Mouse (Mus musculus): ENCODE measurements around the gene Csrp2. TPM values are rescaled to one million over a fixed set of nuclear protein-coding genes. Genes with fewer than 3 reads are reported as not detected.

Gene Csrp2
- total RNA-seq, 2 experiments from 2014 or later, result 19.3 to 92.4 TPM

DNA sequence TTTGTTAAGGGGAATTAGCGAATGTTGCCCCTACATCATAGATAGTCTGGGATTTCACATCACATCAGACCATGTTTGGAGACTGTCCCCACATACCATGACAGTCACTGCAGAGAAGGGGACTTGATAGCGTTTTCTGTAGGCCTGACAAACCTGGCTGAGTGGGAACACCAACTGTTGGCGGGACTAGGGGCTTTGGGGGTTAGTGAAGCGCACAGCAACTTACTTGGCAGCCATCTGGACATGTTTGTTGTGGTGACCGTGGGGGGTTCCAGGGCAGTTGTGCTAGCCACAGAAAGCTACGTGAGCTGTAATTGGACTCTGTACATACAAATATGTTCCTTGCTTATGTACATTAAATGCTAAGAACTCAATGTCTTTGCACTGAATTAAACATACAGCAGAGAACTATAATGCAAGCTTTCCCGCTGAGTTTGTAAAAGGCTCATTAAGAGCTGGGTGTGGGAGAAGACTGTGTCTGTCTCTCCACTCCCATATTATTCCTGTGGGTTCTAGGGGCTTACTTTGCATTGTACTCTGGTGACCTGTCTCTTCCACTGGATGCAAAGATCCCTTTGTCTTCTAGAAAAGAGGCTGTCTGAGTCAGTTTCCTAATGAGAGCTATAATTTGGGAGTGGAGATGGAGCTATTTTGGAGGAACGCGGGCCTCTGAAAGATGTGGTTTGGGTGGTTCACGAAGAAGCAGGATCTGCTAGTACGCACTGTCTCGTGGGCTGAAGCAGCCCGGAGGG is 11.7 kb downstream of the Csrp2 start:
- no peak for ATAC-seq (replicated peaks; ENCODE audit: poor library complexity)

DNA sequence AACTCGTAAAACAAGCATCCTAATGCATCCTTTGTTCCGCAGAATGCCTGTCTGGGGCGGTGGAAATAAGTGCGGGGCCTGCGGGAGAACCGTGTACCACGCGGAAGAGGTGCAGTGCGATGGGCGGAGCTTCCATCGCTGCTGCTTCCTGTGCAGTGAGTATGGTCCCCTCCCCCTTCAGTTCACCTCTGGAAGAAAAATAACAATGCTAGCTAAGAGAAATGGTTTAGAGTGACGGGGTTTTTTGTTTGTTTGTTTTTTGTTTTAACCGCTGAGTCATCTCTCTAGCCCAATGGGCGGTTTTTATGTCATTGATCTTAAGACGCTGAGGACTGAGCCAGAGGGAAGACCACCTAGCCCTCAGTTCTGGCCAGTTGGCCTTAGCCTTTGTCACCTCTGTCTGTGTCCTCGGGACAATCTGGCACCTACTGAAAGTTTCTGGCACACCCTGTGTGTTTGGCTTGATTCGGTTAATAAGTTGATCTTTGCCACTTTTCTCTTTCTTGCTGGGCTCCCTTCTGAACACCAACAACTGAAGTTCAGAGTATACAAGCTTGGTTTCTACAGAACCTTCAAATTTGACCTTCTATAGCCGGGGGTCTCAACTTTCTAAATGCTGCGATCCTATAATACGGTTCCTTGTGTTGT is 12.4 kb downstream of the Csrp2 start:
- ATAC-seq (replicated peaks; ENCODE audit: poor library complexity), result peak; percentile 93

DNA sequence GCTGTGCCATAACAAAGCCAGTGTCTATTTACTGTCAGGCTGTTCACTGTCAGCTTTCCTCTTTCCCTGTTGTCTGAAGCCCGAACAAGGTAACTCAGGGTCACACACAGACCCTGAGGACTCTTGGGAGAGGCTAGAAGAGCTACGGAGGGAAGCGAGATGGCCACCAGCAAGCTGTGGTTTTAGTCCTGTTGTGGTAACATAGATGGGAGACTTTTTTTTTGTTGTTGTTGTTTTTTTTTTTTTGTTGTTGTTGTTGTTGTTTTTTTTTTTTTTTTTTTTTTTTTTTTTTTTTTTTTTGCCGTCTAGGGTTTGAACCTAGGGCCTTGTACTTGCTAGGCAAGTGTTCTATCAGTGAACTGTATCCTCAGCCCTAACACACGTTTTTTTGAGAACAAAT is 14.0 kb downstream of the Csrp2 start:
- no peak for ATAC-seq (replicated peaks; ENCODE audit: poor library complexity)

DNA sequence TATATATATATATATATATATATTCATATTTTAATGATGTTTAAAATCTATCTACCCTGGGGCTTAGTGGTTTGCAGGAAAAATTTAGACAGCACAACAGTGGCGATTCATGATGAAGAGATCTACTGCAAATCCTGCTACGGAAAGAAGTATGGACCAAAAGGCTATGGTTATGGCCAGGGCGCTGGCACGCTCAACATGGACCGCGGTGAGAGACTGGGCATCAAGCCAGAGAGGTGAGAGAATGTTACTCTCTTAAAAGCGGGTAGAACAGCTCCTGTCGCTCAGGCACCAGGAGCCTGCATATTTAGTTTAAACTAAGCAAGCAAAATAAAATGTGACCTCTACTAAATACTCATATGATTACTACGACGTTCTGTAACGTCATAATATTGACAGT is 15.5 kb downstream of the Csrp2 start:
- no peak for ATAC-seq (replicated peaks; ENCODE audit: poor library complexity)

DNA sequence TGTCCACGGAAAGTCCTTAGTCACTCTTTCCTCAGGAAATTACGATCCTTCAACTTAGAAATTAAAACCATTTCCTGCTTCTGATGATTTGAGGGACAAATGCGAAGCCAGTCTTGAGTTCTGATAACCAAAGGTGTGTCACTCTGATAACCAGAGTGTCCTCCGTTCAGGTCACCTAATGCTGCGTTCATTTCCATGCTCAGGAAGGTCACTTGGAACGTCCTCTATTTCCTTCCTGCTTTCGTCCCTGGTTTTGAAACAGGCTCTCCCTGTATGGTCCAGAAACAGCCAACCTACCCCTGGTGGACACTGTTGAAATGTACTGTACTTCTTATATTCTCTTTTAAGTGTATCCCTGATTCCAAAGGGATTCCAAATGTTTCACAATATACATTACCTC is 16.1 kb downstream of the Csrp2 start:
- ATAC-seq (replicated peaks; ENCODE audit: poor library complexity), result peak; percentile 49

DNA sequence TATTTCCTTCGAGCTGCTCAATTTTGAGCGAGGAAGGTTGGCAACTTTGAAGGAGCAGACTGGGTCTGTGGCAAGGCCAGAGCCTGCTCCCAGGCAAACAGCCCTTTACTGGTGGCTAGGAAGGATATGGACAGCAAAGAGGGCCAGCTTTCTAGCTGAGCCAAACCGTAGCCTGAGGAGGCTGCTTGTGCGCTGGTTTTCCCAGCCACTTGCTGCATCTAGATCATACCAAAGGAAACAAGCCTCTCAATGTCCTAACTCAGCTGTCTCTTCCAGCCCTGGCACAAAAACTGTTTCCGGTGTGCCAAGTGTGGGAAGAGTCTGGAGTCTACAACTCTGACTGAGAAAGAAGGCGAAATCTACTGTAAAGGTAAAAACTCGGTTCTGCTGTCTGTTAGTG is 18.8 kb downstream of the Csrp2 start:
- no peak for ATAC-seq (replicated peaks; ENCODE audit: poor library complexity)

DNA sequence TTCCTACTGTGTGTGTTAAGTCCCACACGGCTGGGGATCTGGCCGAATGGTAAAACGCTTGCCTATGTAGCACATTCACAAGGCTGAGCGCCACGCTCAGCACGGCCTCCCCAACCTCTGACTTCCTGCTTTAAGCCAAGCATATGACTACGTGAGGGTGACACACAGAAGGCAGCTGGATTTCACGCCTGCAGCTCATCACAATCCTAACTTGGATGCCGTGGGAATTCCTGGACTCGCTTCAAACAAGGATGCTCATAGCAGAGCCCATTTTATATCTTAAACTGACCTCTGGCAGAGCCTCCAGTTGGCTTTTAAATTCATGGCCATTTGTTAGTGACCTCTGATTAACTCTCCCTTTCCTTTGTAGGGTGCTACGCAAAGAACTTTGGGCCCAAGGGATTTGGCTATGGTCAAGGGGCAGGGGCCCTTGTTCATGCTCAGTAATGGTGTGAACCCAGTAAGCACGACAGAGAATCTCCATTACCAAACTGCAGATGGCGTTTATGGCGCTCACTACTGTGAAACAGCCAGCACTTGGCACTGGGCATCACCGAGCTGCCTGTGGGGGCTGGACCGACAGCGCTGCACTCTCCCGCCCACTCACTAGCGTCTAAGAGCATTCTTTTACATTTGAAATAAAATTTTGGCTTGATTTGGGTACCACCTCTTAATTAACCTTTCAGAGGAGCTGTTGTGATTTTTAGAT is 19.4 kb downstream of the Csrp2 start:
- no peak for ATAC-seq (replicated peaks; ENCODE audit: poor library complexity)

DNA sequence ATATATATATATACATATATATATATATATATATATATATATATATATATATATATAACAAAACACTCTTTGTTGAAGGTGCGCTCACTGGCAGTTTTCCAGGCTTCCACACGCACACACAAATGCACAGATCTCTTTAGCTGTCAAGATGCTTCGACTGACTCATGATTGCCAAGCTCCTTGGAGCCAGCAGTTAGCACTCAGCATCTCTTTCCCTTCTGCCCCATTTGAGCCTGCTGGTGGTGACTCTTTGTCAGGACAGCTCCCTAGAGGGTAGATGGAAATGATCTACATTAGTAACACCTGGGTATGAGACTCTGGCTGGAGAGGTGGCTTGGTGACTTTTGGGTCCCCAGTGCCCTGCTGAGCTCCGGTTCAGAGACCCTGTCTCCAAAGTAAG is 20.1 kb downstream of the Csrp2 start:
- ATAC-seq (replicated peaks; ENCODE audit: poor library complexity), result no peak

DNA sequence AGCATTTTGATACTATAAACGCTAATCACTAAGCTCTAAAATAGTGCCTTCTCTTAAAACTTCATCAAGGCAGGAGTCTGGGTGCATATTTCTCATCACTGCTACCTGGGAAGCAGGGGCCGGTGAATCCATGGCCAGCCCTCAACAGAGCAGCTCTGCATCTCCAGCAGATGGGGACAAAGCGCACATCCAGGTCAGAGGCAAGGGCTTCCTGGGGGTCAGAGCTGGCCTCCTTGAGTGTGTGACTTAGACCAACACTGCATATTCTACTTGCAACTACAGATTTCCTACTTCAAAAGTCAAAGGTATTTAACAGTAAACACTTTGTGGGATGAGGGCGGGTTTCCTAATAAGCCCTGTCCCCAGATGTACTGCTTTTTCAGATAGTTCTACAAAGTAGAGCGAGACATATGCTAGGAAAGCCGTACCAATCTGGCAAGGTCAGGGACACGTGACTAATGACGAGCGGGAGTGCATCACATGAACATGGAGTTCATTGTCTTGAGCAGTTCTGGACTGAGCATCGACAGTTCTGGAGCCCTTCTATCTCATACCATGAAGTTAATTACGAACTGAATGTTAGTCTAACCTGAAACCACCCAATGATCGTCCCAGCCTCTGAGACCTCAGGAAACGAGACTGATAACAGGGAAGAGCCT is 21.3 kb downstream of the Csrp2 start:
- no peak for ATAC-seq (replicated peaks; ENCODE audit: poor library complexity)

DNA sequence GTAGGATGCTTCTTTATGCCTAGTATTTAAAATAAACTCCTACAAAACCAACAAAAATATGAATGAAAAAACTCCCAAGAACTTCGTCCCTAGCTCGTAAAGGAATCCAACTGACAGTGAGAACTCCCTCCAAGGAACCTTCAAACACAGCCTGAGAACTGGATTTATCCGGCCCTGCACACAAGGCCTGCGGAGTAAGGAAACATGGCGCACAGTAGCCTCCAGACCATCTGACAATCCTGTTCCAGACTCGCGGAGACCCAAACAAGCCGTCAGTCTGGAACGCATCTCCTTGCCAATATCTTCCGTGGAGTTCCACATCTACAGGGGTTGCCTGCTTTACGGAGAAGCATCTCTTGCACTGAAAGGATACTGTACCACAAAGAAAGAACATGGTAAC is 22.4 kb downstream of the Csrp2 start:
- ATAC-seq (replicated peaks; ENCODE audit: poor library complexity), result no peak

DNA sequence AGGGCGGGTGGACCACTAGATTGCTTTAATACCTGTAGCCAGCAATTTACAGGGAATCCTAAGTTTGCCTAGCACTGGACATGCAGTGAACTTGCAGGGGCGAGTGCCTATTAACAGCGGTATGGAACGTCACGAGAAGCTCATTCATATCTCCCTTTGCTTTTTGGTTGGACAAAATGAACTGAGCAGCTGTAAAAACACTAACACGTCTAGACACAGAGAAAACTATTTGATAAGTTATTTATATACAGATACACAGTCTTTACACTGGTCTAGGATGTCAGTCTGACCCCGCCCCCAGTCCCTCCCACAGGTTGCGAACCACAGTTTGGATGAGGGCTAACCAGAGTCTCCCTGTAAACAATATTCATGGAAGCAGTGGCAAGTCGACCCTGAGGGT is 23.2 kb downstream of the Csrp2 start:
- no peak for ATAC-seq (replicated peaks; ENCODE audit: poor library complexity)

DNA sequence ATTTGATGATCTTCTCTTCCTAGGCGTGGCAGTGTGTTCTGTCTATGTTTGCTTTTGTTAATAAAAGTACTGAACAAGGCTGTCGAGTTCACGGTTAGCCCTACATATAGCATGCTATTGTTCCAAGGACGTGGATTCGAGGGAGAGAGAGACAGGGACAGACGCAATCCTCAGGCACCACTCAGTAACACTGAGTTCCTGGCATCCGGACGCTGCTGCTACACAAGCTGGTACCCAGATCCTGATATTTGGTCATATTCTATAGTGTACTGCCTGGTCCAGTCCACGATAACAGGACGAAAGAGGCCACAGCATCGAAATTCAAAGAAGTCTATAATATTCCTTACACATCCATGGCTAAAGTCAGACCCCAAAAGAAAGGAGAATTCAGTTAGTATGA is 24.6 kb downstream of the Csrp2 start:
- ATAC-seq (replicated peaks; ENCODE audit: poor library complexity), result no peak

DNA sequence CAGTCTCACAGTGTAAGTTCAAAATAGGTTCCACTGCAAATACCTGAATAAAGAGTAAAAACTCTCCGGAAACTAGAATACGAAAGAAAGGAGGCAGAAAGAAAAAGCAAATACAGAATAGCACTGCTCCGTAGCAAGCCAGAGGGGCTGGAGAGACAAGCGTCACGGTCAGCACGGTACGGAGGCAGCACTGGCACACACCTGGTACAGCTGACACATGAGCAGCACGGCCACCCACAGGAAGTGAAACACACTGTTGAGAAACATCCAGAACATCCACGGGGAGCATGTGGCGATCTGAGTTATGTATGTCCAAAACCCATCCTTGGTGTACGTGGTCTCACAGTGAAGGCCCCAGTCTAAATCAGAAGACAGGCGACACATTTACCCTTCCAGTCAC is 26.4 kb downstream of the Csrp2 start:
- ATAC-seq (replicated peaks; ENCODE audit: poor library complexity), result peak; percentile 55

DNA sequence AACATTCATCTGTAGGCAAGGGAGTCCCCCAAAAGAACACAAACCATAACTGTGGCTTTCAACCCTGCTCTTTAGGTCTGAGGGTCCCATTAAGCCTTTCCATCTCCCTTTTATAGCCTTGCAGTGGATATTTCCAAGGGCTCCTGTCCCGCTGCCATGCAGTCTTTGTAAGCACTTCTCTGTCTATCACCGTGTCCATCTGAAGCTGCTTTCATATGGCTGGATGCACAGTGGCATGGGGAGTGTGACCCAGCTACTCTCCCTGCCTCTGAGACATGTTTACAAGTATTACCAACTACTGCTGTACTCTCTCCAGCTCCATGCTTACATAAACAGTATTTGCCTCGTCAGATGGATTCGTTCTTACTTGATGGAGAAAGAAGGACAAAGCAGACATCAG is 28.0 kb downstream of the Csrp2 start:
- no peak for ATAC-seq (replicated peaks; ENCODE audit: poor library complexity)

DNA sequence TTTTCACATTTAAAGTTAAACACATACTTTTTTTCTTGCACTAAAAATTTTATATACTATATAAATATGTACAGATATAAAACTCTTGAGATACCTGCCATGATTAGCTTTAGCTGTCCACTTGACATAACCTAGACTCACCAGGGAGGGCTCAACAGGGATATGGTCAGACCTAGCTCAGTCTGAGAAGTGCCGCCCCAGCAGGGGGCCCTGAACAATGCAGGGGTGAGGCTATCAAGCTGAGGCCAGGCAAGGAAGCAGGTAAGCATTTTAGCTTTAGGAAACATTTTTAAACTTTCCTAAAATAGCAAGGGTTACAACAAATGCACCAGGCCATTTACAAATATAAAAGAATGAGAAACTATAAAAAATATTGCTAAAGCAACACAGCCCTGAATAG is 31.5 kb downstream of the Csrp2 start:
- no peak for ATAC-seq (replicated peaks; ENCODE audit: poor library complexity)

DNA sequence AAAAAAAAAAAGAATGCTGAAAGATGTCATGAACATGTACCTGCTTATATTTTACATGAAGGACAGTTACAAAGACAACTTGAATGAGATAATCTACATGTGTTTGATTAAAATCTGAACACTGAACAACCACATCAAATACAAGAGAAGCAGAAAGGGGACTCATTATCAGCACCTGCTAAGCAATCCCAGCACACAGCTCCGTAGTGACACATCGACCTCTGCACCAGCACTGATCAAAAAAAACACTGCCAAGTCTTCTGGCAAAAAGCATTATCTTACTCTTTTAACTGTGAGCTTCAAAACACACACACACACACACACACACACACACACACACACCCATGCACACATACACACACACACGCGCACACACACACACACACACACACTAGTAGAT is 32.2 kb downstream of the Csrp2 start:
- ATAC-seq (replicated peaks; ENCODE audit: poor library complexity), result no peak

DNA sequence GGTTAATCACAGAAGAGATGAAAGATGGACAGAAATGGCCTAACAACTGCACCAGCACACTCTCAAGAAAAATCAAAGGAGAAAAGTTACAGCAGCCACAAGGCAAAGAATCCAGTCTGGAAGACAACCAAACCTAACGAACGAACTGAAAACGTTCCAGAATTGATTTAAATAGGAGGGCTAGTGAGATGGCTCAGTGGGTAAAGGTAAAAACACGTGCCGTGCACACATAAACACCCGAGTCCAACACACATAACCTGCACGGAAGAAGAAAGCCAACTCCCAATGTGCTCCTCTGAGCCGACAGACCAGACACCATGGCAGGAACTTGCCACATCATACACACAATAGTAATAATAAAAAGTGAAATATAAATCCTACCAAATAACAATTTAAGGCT is 32.7 kb downstream of the Csrp2 start:
- no peak for ATAC-seq (replicated peaks; ENCODE audit: poor library complexity)

DNA sequence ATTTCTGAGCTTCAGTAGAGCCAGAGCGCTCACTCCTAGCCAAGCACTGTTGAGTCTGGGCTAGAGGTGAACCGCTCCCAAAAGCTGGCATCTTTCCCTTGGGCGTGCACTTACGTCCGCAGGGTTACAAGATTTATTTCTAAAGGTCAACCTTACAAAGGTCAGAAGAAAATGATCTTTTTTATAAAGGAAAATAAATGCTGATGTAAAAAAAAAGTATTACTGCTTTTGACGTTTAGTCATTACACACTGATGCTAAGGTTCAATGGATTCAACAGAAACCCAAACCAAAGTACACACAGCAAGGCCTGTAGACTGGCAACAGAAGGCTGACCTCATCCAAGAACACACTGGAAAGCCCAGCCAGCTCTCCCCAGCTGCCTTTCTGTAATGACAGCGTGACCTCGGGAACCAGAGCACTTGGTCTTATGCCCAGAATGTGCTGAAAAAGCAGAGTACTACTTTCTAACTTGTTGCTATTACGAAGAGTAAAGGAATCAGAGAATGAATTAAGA is 33.4 kb downstream of the Csrp2 start:
- no peak for ATAC-seq (replicated peaks; ENCODE audit: poor library complexity)

DNA sequence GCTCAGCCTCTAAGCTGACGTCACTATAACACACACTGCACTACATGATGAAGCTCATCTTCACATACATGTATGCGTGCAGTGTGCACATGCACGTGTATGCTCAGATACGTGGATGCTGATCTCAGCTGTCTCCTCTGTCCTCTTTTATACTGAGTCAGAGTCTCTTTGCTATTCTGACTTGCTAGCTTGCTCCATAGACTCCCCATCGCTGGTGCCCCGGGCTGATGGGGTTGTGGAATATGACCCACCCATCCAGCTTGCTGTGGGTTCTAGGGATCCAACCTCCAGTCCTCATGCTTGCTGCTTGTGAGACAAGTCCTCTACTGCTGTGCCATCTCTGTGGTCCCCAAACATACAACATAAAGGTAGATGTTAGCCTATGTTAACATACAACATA is 39.3 kb downstream of the Csrp2 start:
- ATAC-seq (replicated peaks; ENCODE audit: poor library complexity), result no peak

DNA sequence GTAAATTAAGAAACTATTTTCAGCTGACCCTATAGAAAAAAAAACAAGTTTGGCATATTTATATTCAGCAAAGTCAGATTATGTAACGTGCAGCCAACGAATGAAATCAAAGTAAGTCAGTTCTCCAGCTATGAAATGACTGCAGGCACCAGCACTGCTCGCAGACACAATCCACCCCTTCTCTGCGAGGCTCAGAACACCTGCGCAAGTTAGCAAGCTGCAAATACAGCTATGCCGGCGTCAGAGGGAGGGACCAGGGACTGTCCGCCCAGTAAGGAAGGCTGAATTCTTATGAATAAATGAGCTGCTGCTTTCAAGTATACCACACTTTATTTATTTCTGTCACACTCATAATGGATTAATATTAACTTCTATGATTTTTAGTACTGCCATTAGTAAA is 40.2 kb downstream of the Csrp2 start:
- ATAC-seq (replicated peaks; ENCODE audit: poor library complexity), result no peak

DNA sequence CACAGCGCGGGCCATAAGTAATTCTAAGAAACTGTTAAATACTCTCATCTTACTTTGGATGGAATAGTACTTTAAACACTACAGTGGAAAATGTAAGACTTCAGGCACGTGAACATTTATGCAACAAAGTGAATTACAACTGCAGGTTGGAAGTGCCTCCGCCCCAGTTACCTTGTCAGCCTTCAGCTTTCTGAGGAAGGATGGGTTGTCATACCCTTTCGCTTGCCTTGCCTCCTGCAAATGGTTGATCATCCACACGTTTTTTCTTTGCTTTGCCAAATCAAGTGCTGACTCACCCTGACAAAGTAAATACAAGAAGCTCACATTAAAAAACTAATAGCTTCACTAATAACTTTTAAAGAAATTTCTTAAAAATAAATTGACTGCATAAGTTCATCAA is 41.3 kb downstream of the Csrp2 start:
- ATAC-seq (replicated peaks; ENCODE audit: poor library complexity), result no peak

Data from megakaryocyte progenitor cell, adult 5-6 weeks (primary cell).